Mouse (Mus musculus): ENCODE measurements around the gene Usp22. TPM values are rescaled to one million over a fixed set of nuclear protein-coding genes. Genes with fewer than 3 reads are reported as not detected.

The Usp22 gene
- total and polyA plus RNA-seq, 2 experiments from 2014 or later = 34.7 to 95.8 TPM

- 91% methylated on average over 3 of the region's 3 CpGs for WGBS
- H3K4me1 ChIP-seq (ENCODE audit: control insufficient read depth, insufficient read depth) = no peaks in the 10 kb centered on the region
- TF ChIP-seq EP300 (IDR thresholded peaks at IDR 0.05; ENCODE audit: low read depth) = no peak
- no peak for TF ChIP-seq CTCF (IDR thresholded peaks at IDR 0.05; ENCODE audit: low read depth)
Observed at GRCm38 (mm10) chr11:61215936-61216335, 41.1 kb upstream of the Usp22 start.

GRCm38 (mm10) chr11:61212102-61212501 is 37.2 kb upstream of the Usp22 start:
- WGBS = 35% methylated on average over 20 of the region's 20 CpGs
- ATAC-seq (ENCODE audit: insufficient read depth, low read depth) = no peak
- Histone ChIP-seq H3K27me3 (ENCODE audit: control insufficient read depth, insufficient read depth, low read length) (peaks cover 36% of the 10 kb centered on the region), H3K4me3 (ENCODE audit: low read depth, low read length) (no peak overlapping the region), H3K27ac (ENCODE audit: low read depth) (no peak overlapping the region), H3K9ac (replicated peaks; ENCODE audit: low read depth, low read length) (no peak overlapping the region), H3K4me2 (ENCODE audit: low read depth, low read length) (no peak overlapping the region), H3K4me1 (ENCODE audit: control insufficient read depth, insufficient read depth) (peaks cover 11% of the 10 kb centered on the region), H3K9me3 (replicated peaks; ENCODE audit: control insufficient read depth, low read length) (no peaks in the 10 kb centered on the region), H3K36me3 (replicated peaks; ENCODE audit: control insufficient read depth, insufficient read depth, low read length) (no peaks in the 10 kb centered on the region)
- no peak for TF ChIP-seq EP300 (IDR thresholded peaks at IDR 0.05; ENCODE audit: low read depth)
- TF ChIP-seq CTCF (IDR thresholded peaks at IDR 0.05; ENCODE audit: low read depth) = peak; percentile 8; the same call in 1 of the 2 replicates
- DNase-seq (ENCODE audit: low spot score) = no peak

More at GRCm38 (mm10) chr11:61215936-61216335, 41.1 kb upstream of the Usp22 start:
- H3K4me2 ChIP-seq (ENCODE audit: low read depth, low read length) = no peak overlapping the region
- no peak overlapping the region for H3K27ac ChIP-seq (ENCODE audit: low read depth)
- no peaks in the 10 kb centered on the region for H3K36me3 ChIP-seq (replicated peaks; ENCODE audit: control insufficient read depth, insufficient read depth, low read length)
- ATAC-seq (ENCODE audit: insufficient read depth, low read depth) (no peak), DNase-seq (ENCODE audit: low spot score) (no peak)
- H3K9ac ChIP-seq (replicated peaks; ENCODE audit: low read depth, low read length) = no peak overlapping the region
- H3K9me3 ChIP-seq (replicated peaks; ENCODE audit: control insufficient read depth, low read length) = no peaks in the 10 kb centered on the region
- H3K27me3 ChIP-seq (ENCODE audit: control insufficient read depth, insufficient read depth, low read length) = peaks cover 30% of the 10 kb centered on the region
- H3K4me3 ChIP-seq (ENCODE audit: low read depth, low read length) = no peak overlapping the region

- TF ChIP-seq EP300 (IDR thresholded peaks at IDR 0.05; ENCODE audit: low read depth) (no peak), CTCF (IDR thresholded peaks at IDR 0.05; ENCODE audit: low read depth) (no peak)
- Histone ChIP-seq H3K36me3 (replicated peaks; ENCODE audit: control insufficient read depth, insufficient read depth, low read length) (no peaks in the 10 kb centered on the region), H3K9ac (replicated peaks; ENCODE audit: low read depth, low read length) (no peak overlapping the region), H3K4me2 (ENCODE audit: low read depth, low read length) (no peak overlapping the region), H3K4me1 (ENCODE audit: control insufficient read depth, insufficient read depth) (peaks cover 11% of the 10 kb centered on the region), H3K27ac (ENCODE audit: low read depth) (peak overlapping the region; percentile 61; the same call in 1 of the 2 replicates), H3K27me3 (ENCODE audit: control insufficient read depth, insufficient read depth, low read length) (peaks cover 29% of the 10 kb centered on the region), H3K4me3 (ENCODE audit: low read depth, low read length) (no peak overlapping the region), H3K9me3 (replicated peaks; ENCODE audit: control insufficient read depth, low read length) (no peaks in the 10 kb centered on the region)
- WGBS = 67% methylated on average over 10 of the region's 10 CpGs
- DNase-seq (ENCODE audit: low spot score) = no peak
- ATAC-seq (ENCODE audit: insufficient read depth, low read depth) = 0 out of 2 replicates have a peak, but pooled peaks have one; percentile 1
Observed at GRCm38 (mm10) chr11:61208316-61208715, 33.5 kb upstream of the Usp22 start.

- ATAC-seq (ENCODE audit: insufficient read depth, low read depth) = peak; percentile 73
- DNase-seq (ENCODE audit: low spot score) = peak; percentile 70
- H3K27ac ChIP-seq (ENCODE audit: low read depth) = peak within 1 kb of the TSS; percentile 61
Observed at GRCm38 (mm10) chr11:61207487-61208246, 32.8 kb upstream of the Usp22 start, which contains the start of gene Aldh3a1. Aldh3a1 (plus strand) TSS chr11:61207537.

GRCm38 (mm10) chr11:61206136-61206535 is 31.3 kb upstream of the Usp22 start:
- Histone ChIP-seq H3K27ac (ENCODE audit: low read depth) (no peak overlapping the region), H3K27me3 (ENCODE audit: control insufficient read depth, insufficient read depth, low read length) (peaks cover 7% of the 10 kb centered on the region; the same call in 1 of the 2 replicates), H3K9me3 (replicated peaks; ENCODE audit: control insufficient read depth, low read length) (no peaks in the 10 kb centered on the region), H3K4me2 (ENCODE audit: low read depth, low read length) (no peak overlapping the region), H3K4me3 (ENCODE audit: low read depth, low read length) (no peak overlapping the region), H3K9ac (replicated peaks; ENCODE audit: low read depth, low read length) (no peak overlapping the region), H3K36me3 (replicated peaks; ENCODE audit: control insufficient read depth, insufficient read depth, low read length) (no peaks in the 10 kb centered on the region), H3K4me1 (ENCODE audit: control insufficient read depth, insufficient read depth) (peaks cover 11% of the 10 kb centered on the region)
- no peak for TF ChIP-seq EP300 (IDR thresholded peaks at IDR 0.05; ENCODE audit: low read depth)
- no peak for TF ChIP-seq CTCF (IDR thresholded peaks at IDR 0.05; ENCODE audit: low read depth)
- no peak for ATAC-seq (ENCODE audit: insufficient read depth, low read depth)
- DNase-seq (ENCODE audit: low spot score) = no peak
- WGBS = 96% methylated on average over 3 of the region's 3 CpGs

More at GRCm38 (mm10) chr11:61207487-61208246, 32.8 kb upstream of the Usp22 start, which contains the start of gene Aldh3a1:
- H3K36me3 ChIP-seq (replicated peaks; ENCODE audit: control insufficient read depth, insufficient read depth, low read length) = no peaks in the 10 kb centered on the region
- no peak within 1 kb of the TSS for H3K4me3 ChIP-seq (ENCODE audit: low read depth, low read length)
- TF ChIP-seq CTCF (IDR thresholded peaks at IDR 0.05; ENCODE audit: low read depth) = no peak
- no peak for TF ChIP-seq EP300 (IDR thresholded peaks at IDR 0.05; ENCODE audit: low read depth)
- peaks cover 23% of the 10 kb centered on the region for H3K27me3 ChIP-seq (ENCODE audit: control insufficient read depth, insufficient read depth, low read length)
- H3K4me1 ChIP-seq (ENCODE audit: control insufficient read depth, insufficient read depth) = peaks cover 11% of the 10 kb centered on the region
- no peak within 1 kb of the TSS for H3K9ac ChIP-seq (replicated peaks; ENCODE audit: low read depth, low read length)
- WGBS = 25% methylated on average over 10 of the region's 10 CpGs
- H3K9me3 ChIP-seq (replicated peaks; ENCODE audit: control insufficient read depth, low read length) = no peaks in the 10 kb centered on the region
- no peak within 1 kb of the TSS; the same call in 1 of the 2 replicates for H3K4me2 ChIP-seq (ENCODE audit: low read depth, low read length)

Data from heart, postnatal 0 days (tissue).